Mouse (Mus musculus) MEL (cell line): Measurements from ENCODE around the gene S100a5. TPM values are rescaled to one million over a fixed set of nuclear protein-coding genes. Genes with fewer than 3 reads are reported as not detected.

Source experiments
- DNase-seq: peaks from one replicate; pipeline ENCODE4 v3.0.0; 2011; ENCODE audit warnings: low read depth, low spot score
- H3K27ac ChIP-seq: 2 replicates; pipeline ENCODE4 v1.5.1; 2012; ENCODE audit warnings: low read depth, mild to moderate bottlenecking, control low read depth, low read length, moderate library complexity; ENCODE audit not compliant: control insufficient read depth
- H3K27me3 ChIP-seq, 2 experiments: fragments of 150-350 bp in 1 of 2; sonication (generic) in 1 of 2; 2 replicates each; pipeline ENCODE4 v1.6.1; 2012; ENCODE audit warnings: low read length in 2 of 2, mild to moderate bottlenecking in 2 of 2, improper control_type of control experiment in 1 of 2, moderate library complexity in 1 of 2; ENCODE audit not compliant: insufficient read depth in 2 of 2, control insufficient read depth in 1 of 2
- H3K36me3 ChIP-seq, 2 experiments: 2 replicates each; pipeline ENCODE4 v1.6.1; 2012 to 2014; ENCODE audit warnings: low read length in 2 of 2, improper control_type of control experiment in 1 of 2, inconsistent platforms in 1 of 2, mild to moderate bottlenecking in 1 of 2; ENCODE audit not compliant: insufficient read depth in 2 of 2, control insufficient read depth in 1 of 2
- H3K4me1 ChIP-seq, 2 experiments: fragments of 150-350 bp in 1 of 2; sonication (generic) in 1 of 2; 2 replicates each; pipeline ENCODE4 v1.6.1; 2012; ENCODE audit warnings: low read length in 2 of 2, improper control_type of control experiment in 1 of 2, mild to moderate bottlenecking in 1 of 2; ENCODE audit not compliant: insufficient read depth in 2 of 2, control insufficient read depth in 1 of 2
- H3K4me3 ChIP-seq, 2 experiments: fragments of 150-350 bp in 1 of 2; sonication (generic) in 1 of 2; 2 replicates each; pipeline ENCODE4 v1.5.1; 2012; ENCODE audit warnings: low read depth in 2 of 2, low read length in 2 of 2, mild to moderate bottlenecking in 2 of 2, moderate library complexity in 2 of 2, control low read depth in 1 of 2, improper control_type of control experiment in 1 of 2; ENCODE audit not compliant: control insufficient read depth in 1 of 2, insufficient read depth in 1 of 2
- H3K79me2 ChIP-seq: 2 replicates; pipeline ENCODE4 v1.6.1; 2012; ENCODE audit warnings: mild to moderate bottlenecking, low read length, moderate library complexity; ENCODE audit not compliant: control insufficient read depth, poor library complexity, insufficient read depth
- H3K9ac ChIP-seq: 2 replicates; pipeline ENCODE4 v1.6.1; 2012; ENCODE audit warnings: low read depth, mild to moderate bottlenecking, control low read depth, low read length, moderate library complexity; ENCODE audit not compliant: control insufficient read depth, poor library complexity, severe bottlenecking
- H3K9me3 ChIP-seq: fragments of 150-350 bp; sonication (generic); replicated peaks from 2 replicates; pipeline ENCODE4 v1.6.1; 2012; ENCODE audit warnings: mild to moderate bottlenecking, low read length, improper control_type of control experiment, moderate library complexity; ENCODE audit not compliant: insufficient read depth
- CHD1 ChIP-seq: IDR thresholded peaks from 2 replicates; pipeline ENCODE4 v1.6.1; 2012; ENCODE audit warnings: low read depth, mild to moderate bottlenecking, inconsistent platforms, low read length, improper control_type of control experiment
- CHD2 ChIP-seq: IDR thresholded peaks from 2 replicates; pipeline ENCODE4 v1.6.1; 2011; ENCODE audit warnings: low read length, improper control_type of control experiment
- E2F4 ChIP-seq: IDR thresholded peaks from 2 replicates; pipeline ENCODE4 v1.6.1; 2011; ENCODE audit warnings: low read depth, low read length, improper control_type of control experiment, borderline replicate concordance
- GABPA ChIP-seq: IDR thresholded peaks from 2 replicates; pipeline ENCODE4 v1.6.1; 2012; ENCODE audit warnings: low read depth, mild to moderate bottlenecking, inconsistent platforms, low read length, improper control_type of control experiment, moderate library complexity
- JUND ChIP-seq: IDR thresholded peaks from 2 replicates; pipeline ENCODE4 v1.6.1; 2011; ENCODE audit warnings: low read depth, mild to moderate bottlenecking, improper control_type of control experiment, low read length
- KAT2A ChIP-seq: conservative IDR thresholded peaks from 2 replicates; pipeline ENCODE4 v1.6.1; 2012; ENCODE audit warnings: low read depth, low read length, improper control_type of control experiment, inconsistent platforms
- MAFK ChIP-seq: IDR thresholded peaks from 2 replicates; pipeline ENCODE4 v1.6.1; 2011; ENCODE audit warnings: low read depth, mild to moderate bottlenecking, low read length, improper control_type of control experiment, borderline replicate concordance
- MEF2A ChIP-seq: IDR thresholded peaks from 2 replicates; pipeline ENCODE4 v1.6.1; 2014; ENCODE audit warnings: low read depth, mild to moderate bottlenecking, inconsistent platforms, low read length, improper control_type of control experiment; ENCODE audit not compliant: poor library complexity, insufficient replicate concordance, severe bottlenecking; ENCODE audit errors: extremely low read depth
- MXI1 ChIP-seq: IDR thresholded peaks from 2 replicates; pipeline ENCODE4 v1.6.1; 2011; ENCODE audit warnings: mild to moderate bottlenecking, low read depth, low read length, improper control_type of control experiment
- MYB ChIP-seq: IDR thresholded peaks from 2 replicates; pipeline ENCODE4 v1.6.1; 2011; ENCODE audit warnings: mild to moderate bottlenecking, low read depth, low read length, improper control_type of control experiment
- MYC ChIP-seq: IDR thresholded peaks from 2 replicates; pipeline ENCODE4 v1.6.1; 2011; ENCODE audit warnings: low read depth, mild to moderate bottlenecking, low read length, improper control_type of control experiment, moderate library complexity
- NRF1 ChIP-seq: IDR thresholded peaks from 2 replicates; pipeline ENCODE4 v1.6.1; 2014; ENCODE audit warnings: low read depth, mild to moderate bottlenecking, inconsistent platforms, low read length, improper control_type of control experiment, moderate library complexity; ENCODE audit not compliant: poor library complexity, insufficient read depth, severe bottlenecking
- POLR2A ChIP-seq, 2 experiments: IDR thresholded peaks; 2 replicates each; pipeline ENCODE4 v1.6.1; 2011 to 2012; ENCODE audit warnings: low read length in 2 of 2, mild to moderate bottlenecking in 2 of 2, control low read depth in 1 of 2, improper control_type of control experiment in 1 of 2, low read depth in 1 of 2, moderate library complexity in 1 of 2; ENCODE audit not compliant: control insufficient read depth in 1 of 2, insufficient read depth in 1 of 2, poor library complexity in 1 of 2
- POLR2AphosphoS2 ChIP-seq: IDR thresholded peaks from 2 replicates; pipeline ENCODE4 v1.6.1; 2011; ENCODE audit warnings: low read length, improper control_type of control experiment
- RAD21 ChIP-seq: IDR thresholded peaks from 2 replicates; pipeline ENCODE4 v1.6.1; 2011; ENCODE audit warnings: mild to moderate bottlenecking, low read depth, low read length, improper control_type of control experiment
- SIN3A ChIP-seq: IDR thresholded peaks from 2 replicates; pipeline ENCODE4 v1.6.1; 2012; ENCODE audit warnings: low read length, improper control_type of control experiment, inconsistent platforms
- SMC3 ChIP-seq: IDR thresholded peaks from 2 replicates; pipeline ENCODE4 v1.6.1; 2011; ENCODE audit warnings: low read depth, low read length, improper control_type of control experiment
- TAL1 ChIP-seq: IDR thresholded peaks from 2 replicates; pipeline ENCODE4 v1.6.1; 2012; ENCODE audit warnings: mild to moderate bottlenecking, inconsistent platforms, low read length, moderate library complexity, mixed read lengths
- TBP ChIP-seq: IDR thresholded peaks from 2 replicates; pipeline ENCODE4 v1.8.0; 2011; ENCODE audit warnings: low read depth, low read length, improper control_type of control experiment
- TCF12 ChIP-seq: IDR thresholded peaks from 2 replicates; pipeline ENCODE4 v1.6.1; 2014; ENCODE audit warnings: low read depth, mild to moderate bottlenecking, inconsistent platforms, low read length, improper control_type of control experiment, moderate library complexity
- ZKSCAN1 ChIP-seq: IDR thresholded peaks from 2 replicates; pipeline ENCODE4 v1.6.1; 2012; ENCODE audit warnings: low read depth, mild to moderate bottlenecking, inconsistent platforms, low read length, improper control_type of control experiment, moderate library complexity
- ZMIZ1 ChIP-seq: IDR thresholded peaks from 2 replicates; pipeline ENCODE4 v1.6.1; 2012; ENCODE audit warnings: low read depth, mild to moderate bottlenecking, inconsistent platforms, low read length, improper control_type of control experiment, moderate library complexity
- ZNF384 ChIP-seq: IDR thresholded peaks from 2 replicates; pipeline ENCODE4 v1.6.1; 2012; ENCODE audit warnings: low read depth, mild to moderate bottlenecking, inconsistent platforms, low read length, improper control_type of control experiment
- polyA plus RNA-seq, 2 experiments: library from polyadenylated mRNA; stranded (reverse) in 1 of 2; unstranded in 1 of 2; fragments of >175 nt in 1 of 2; fragments of >200 nt in 1 of 2; gene quantifications; 2 replicates each; pipeline versions ENCODE4 v1.2.1 to v1.2.4; 2012; ENCODE audit warnings: low replicate concordance in 2 of 2, low read depth in 1 of 2; ENCODE audit not compliant: insufficient read length in 2 of 2, insufficient read depth in 1 of 2, missing spikeins in 1 of 2
- total RNA-seq: library from RNA; depleted of rRNA; stranded (reverse); fragments of 300-350 nt; gene quantifications from 2 replicates; pipeline ENCODE4 v1.2.3, GENCODE M21; 2012

The S100a5 gene
- total and polyA plus RNA-seq, 3 experiments, result not detected

DNA sequence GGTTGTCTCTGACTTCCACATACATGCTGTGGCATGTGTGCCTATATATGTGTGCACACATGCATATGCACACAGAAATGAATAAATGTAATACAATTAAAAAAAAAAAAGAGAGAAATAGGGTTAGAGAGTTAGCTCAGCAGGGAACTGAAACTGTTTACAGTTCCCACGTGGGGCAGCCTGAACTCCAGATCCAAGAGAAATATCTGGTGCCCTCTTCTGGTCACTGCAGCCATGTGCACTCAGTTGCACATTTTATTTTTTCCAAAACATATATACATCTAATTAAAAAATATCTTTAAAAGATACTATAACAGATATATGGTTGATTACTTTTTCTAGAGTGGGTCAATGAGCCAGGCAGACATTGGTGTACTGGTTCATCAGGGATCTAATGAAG is 9.3 kb downstream of the S100a5 start (continued):
- no peak for TF ChIP-seq ZMIZ1
- TF ChIP-seq, all 39 proteins: peak for 11

DNA sequence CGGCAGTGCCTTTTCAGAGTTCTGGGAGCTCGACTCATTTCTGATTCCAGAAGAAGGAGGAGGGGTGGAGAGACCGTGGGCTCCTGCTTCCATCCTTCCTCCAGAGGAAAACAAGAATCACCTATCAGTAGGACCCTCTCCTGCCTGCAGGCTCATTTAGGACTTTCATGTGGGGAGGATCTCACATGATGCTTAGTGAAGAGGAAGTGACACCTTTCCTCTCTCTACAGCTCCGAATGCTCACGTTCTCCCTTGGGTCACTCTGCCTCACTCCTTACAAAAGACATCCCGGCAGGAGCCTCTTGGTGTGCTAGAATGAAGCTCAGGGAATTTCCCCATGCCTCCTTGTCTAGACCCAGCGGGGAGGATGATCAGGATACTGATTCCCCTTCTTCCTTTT is 13.2 kb downstream of the S100a5 start:
- H3K4me3 ChIP-seq, result no peak overlapping the region
- H3K9me3 ChIP-seq, result no peaks in the 10 kb centered on the region
- no peaks in the 10 kb centered on the region for H3K4me1 ChIP-seq
- no peak for DNase-seq
- no peak overlapping the region for H3K27ac ChIP-seq
- H3K9ac ChIP-seq, result no peak overlapping the region
- H3K36me3 ChIP-seq, result no peaks in the 10 kb centered on the region
- TF ChIP-seq MXI1 (no peak), MEF2A (no peak), E2F4 (no peak), GABPA (no peak), NRF1 (no peak), POLR2AphosphoS2 (no peak), ZMIZ1 (no peak), TBP (no peak), MYC (no peak), POLR2A (IDR thresholded peaks at IDR 0.05; ENCODE audit: control insufficient read depth in 1 of 2, insufficient read depth in 1 of 2, low read depth in 1 of 2, low read length in 2 of 2, poor library complexity in 1 of 2) (no peak)
- no peaks in the 10 kb centered on the region for H3K79me2 ChIP-seq
- H3K27me3 ChIP-seq, result peaks cover 5 to 15% of the 10 kb centered on the region in 2 experiments

DNA sequence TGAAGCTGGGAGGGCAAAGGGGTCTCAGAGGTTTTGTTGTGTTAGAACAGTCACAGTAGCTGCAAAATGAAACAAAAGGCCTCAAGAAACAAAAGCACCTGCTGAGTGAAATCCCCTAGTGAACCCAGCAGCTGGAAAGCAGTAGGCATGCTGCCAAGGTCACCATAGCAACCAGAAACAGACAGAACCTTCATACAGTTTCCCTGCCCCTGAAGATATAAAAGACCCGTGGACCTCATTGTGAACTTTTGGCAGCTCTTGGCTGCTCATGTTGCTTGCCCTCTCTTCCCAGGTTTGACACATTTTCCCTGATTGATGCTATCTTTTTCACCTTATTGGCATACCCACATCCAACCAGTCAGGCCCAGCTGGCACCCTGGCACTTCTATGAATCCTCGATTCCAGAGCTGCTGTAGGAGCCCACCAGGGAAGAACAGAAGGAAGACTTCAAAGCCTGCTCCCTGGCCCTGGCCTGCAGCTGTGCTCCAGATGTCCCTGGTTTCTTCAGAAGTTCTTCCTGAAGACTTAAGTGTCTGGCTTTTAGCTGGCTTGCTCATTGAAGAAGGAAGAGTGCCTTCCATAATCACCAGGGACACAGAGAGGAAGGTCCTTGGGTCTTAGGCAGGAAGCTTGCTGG is 15.2 kb downstream of the S100a5 start:
- no peak overlapping the region for H3K4me3 ChIP-seq
- H3K9me3 ChIP-seq, result no peaks in the 10 kb centered on the region
- no peaks in the 10 kb centered on the region for H3K36me3 ChIP-seq
- H3K4me1 ChIP-seq, result no peaks in the 10 kb centered on the region
- no peak overlapping the region for H3K27ac ChIP-seq
- H3K79me2 ChIP-seq, result no peaks in the 10 kb centered on the region
- peak; percentile 46 for DNase-seq
- peaks cover 15 to 23% of the 10 kb centered on the region in 2 experiments for H3K27me3 ChIP-seq
- TF ChIP-seq KAT2A, result no peak
- no peak overlapping the region for H3K9ac ChIP-seq

DNA sequence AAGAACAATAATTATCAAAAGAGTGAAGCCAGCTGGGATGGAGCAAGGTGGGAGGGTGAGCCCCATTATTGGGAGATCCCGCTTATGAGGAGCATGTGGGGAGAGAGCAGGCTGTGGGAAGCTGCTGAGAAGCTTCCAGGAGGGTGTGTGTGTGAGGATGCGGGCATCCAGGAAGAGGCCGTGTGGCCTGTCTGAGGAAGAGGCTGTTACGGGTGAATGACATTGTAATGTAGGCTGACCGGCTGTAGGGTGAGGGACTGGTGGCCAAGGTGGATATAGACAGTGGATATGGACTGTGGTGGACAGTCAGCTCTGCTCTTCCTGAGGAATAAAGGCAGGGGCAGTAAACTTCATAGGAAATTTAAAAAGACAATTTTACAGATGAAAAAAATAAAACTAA is 17.2 kb downstream of the S100a5 start:
- H3K36me3 ChIP-seq, result no peaks in the 10 kb centered on the region
- H3K27ac ChIP-seq, result no peak overlapping the region
- peaks cover 15 to 21% of the 10 kb centered on the region in 2 experiments for H3K27me3 ChIP-seq
- H3K4me1 ChIP-seq, result no peaks in the 10 kb centered on the region
- no peaks in the 10 kb centered on the region for H3K9me3 ChIP-seq
- no peak for DNase-seq
- no peak overlapping the region for H3K9ac ChIP-seq
- no peaks in the 10 kb centered on the region for H3K79me2 ChIP-seq
- H3K4me3 ChIP-seq, result no peak overlapping the region
- TF ChIP-seq RAD21 (no peak), ZMIZ1 (no peak), TAL1 (no peak), ZNF384 (no peak), SIN3A (no peak), E2F4 (no peak), KAT2A (no peak), CHD1 (no peak), ZKSCAN1 (no peak), SMC3 (no peak), JUND (no peak), CHD2 (no peak), MYB (no peak), MEF2A (no peak), TCF12 (no peak), MAFK (no peak)
